Mouse (Mus musculus): ENCODE results near the gene Clasp2. TPM values are rescaled to one million over a fixed set of nuclear protein-coding genes. Genes with fewer than 3 reads are reported as not detected.

Clasp2 gene
- polyA plus RNA-seq, 1 experiment: 6.6 TPM

DNA sequence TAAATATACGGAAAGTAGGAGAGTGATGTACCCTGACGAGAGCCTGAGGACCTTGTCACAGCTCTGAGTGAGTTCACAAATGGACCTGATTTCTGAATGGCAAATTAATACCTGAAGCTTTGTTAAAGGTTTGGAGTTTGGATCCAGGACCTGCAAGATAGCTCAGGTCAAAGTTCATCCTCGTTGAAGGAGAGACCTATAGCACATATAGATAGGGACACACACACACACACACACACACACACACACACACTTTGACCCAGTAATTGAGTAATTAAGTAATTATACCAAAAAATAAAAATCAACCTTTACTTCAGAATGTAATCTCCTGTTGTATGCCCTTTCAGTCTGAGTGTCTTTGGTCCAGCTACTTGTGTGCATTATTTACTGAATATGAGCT, 114.2 kb downstream of the Clasp2 start:
- peaks cover 12% of the 10 kb centered on the region for H3K36me3 ChIP-seq (ENCODE audit: control insufficient read depth, insufficient read depth)
- no peaks in the 10 kb centered on the region for H3K79me2 ChIP-seq (ENCODE audit: control insufficient read depth, insufficient read depth)
- TF ChIP-seq REST (IDR thresholded peaks at IDR 0.05; ENCODE audit: insufficient read depth, insufficient read length) (no peak), MYOG (IDR thresholded peaks at IDR 0.05; ENCODE audit: control insufficient read depth in 1 of 3, insufficient read depth in 1 of 3, insufficient read length in 2 of 3, low read depth in 2 of 3) (no peak), POLR2AphosphoS2 (IDR thresholded peaks at IDR 0.05; ENCODE audit: insufficient read length, low read depth) (no peak), MYOD1 (IDR thresholded peaks at IDR 0.05; ENCODE audit: control insufficient read depth in 1 of 3, insufficient read length in 2 of 3, low read depth in 2 of 3) (no peak), TCF12 (IDR thresholded peaks at IDR 0.05; ENCODE audit: insufficient read depth, poor library complexity, severe bottlenecking) (no peak), SRF (IDR thresholded peaks at IDR 0.05; ENCODE audit: control insufficient read depth, insufficient read length, low read depth) (no peak), E2F4 (IDR thresholded peaks at IDR 0.05; ENCODE audit: insufficient read depth) (no peak), USF1 (IDR thresholded peaks at IDR 0.05; ENCODE audit: low read depth) (no peak), CEBPB (IDR thresholded peaks at IDR 0.05; ENCODE audit: insufficient read depth, poor library complexity, severe bottlenecking) (no peak), POLR2A (IDR thresholded peaks at IDR 0.05; ENCODE audit: insufficient read length, low read depth) (no peak), TCF3 (IDR thresholded peaks at IDR 0.05; ENCODE audit: insufficient read length, low read depth) (no peak), MAX (IDR thresholded peaks at IDR 0.05; ENCODE audit: low read depth) (no peak)
- no peak overlapping the region for H3K4me2 ChIP-seq (ENCODE audit: low read depth)
- no peak overlapping the region for H3ac ChIP-seq (ENCODE audit: control insufficient read depth, insufficient read length)
- H3K4me3 ChIP-seq: no peak overlapping the region
- H3K27me3 ChIP-seq (ENCODE audit: control insufficient read depth, insufficient read depth, insufficient read length): no peaks in the 10 kb centered on the region

DNA sequence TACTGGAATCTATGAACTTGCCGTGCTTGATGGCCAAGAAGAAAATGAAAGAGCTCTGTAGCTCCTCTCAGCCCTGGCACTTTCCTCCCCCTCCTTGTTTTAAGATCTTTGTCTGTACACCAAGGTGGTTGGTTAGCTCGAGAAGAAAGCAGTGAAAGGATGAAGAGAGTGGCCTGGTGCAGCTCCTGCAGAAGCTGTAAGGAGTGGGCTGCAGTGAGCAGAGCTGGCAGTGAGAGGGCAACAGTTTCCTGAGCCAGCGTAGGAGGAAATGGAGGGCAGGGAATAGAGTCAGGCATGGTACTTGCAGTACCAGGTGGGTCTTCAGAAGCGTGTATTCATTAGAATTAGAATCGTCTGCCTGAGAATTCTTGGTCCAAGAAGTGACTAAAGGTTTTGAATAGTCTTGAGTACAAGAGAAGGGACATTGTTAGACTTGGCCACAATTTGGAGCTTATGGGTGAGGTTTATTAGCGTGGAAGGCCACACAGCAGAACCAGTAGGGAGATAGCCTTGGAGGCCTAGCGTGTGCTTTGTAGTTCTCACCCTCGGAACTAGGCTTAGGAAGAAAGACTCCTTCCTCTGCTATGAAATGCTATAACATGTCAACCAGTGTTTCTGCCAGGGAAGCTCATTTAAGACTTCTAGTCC, 116.1 kb downstream of the Clasp2 start:
- Histone ChIP-seq H3K4me2 (ENCODE audit: low read depth) (no peak overlapping the region), H3K36me3 (ENCODE audit: control insufficient read depth, insufficient read depth) (no peaks in the 10 kb centered on the region), H3ac (ENCODE audit: control insufficient read depth, insufficient read length) (no peak overlapping the region), H3K4me3 (no peak overlapping the region), H3K79me2 (ENCODE audit: control insufficient read depth, insufficient read depth) (no peaks in the 10 kb centered on the region), H3K27me3 (ENCODE audit: control insufficient read depth, insufficient read depth, insufficient read length) (no peaks in the 10 kb centered on the region)
- TF ChIP-seq E2F4 (IDR thresholded peaks at IDR 0.05; ENCODE audit: insufficient read depth) (no peak), MAX (IDR thresholded peaks at IDR 0.05; ENCODE audit: low read depth) (no peak), TCF12 (IDR thresholded peaks at IDR 0.05; ENCODE audit: insufficient read depth, poor library complexity, severe bottlenecking) (no peak), TCF3 (IDR thresholded peaks at IDR 0.05; ENCODE audit: insufficient read length, low read depth) (no peak), POLR2AphosphoS2 (IDR thresholded peaks at IDR 0.05; ENCODE audit: insufficient read length, low read depth) (no peak), MYOG (IDR thresholded peaks at IDR 0.05; ENCODE audit: control insufficient read depth in 1 of 3, insufficient read depth in 1 of 3, insufficient read length in 2 of 3, low read depth in 2 of 3) (no peak), MYOD1 (IDR thresholded peaks at IDR 0.05; ENCODE audit: control insufficient read depth in 1 of 3, insufficient read length in 2 of 3, low read depth in 2 of 3) (no peak), USF1 (IDR thresholded peaks at IDR 0.05; ENCODE audit: low read depth) (no peak), CEBPB (IDR thresholded peaks at IDR 0.05; ENCODE audit: insufficient read depth, poor library complexity, severe bottlenecking) (no peak), SRF (IDR thresholded peaks at IDR 0.05; ENCODE audit: control insufficient read depth, insufficient read length, low read depth) (no peak)

DNA sequence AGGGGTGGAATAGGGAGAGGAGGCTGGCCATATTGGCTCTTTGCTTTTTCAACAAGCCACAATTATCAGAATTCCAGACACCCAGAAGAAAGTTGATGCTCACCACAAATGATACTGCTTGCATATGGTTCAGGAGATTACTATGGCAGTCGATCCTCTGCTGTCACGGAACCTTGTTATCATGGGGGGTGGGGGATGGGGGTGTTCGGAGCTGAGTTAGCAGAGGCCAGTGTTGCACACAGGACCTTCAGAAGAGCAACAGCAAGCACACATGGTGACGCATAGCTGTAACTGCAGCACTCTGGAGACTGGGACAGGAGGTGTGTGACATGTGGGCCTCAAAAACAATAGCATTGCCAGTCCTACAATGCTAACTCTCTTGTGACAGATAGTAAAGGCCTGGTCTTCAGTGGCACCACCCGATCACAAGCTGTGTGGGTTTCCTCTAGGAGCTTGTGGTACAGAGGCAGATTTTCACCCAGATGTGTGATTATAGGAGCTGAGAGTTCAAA, 116.7 kb downstream of the Clasp2 start:
- Histone ChIP-seq H3K4me2 (ENCODE audit: low read depth) (no peak overlapping the region), H3K36me3 (ENCODE audit: control insufficient read depth, insufficient read depth) (no peaks in the 10 kb centered on the region)
- TF ChIP-seq USF1 (IDR thresholded peaks at IDR 0.05; ENCODE audit: low read depth): no peak
- TF ChIP-seq MYOD1 (IDR thresholded peaks at IDR 0.05; ENCODE audit: control insufficient read depth in 1 of 3, insufficient read length in 2 of 3, low read depth in 2 of 3): no peak
- TF ChIP-seq E2F4 (IDR thresholded peaks at IDR 0.05; ENCODE audit: insufficient read depth): no peak
- no peak for TF ChIP-seq SRF (IDR thresholded peaks at IDR 0.05; ENCODE audit: control insufficient read depth, insufficient read length, low read depth)
- no peak for TF ChIP-seq CEBPB (IDR thresholded peaks at IDR 0.05; ENCODE audit: insufficient read depth, poor library complexity, severe bottlenecking)
- no peak for TF ChIP-seq MYOG (IDR thresholded peaks at IDR 0.05; ENCODE audit: control insufficient read depth in 1 of 3, insufficient read depth in 1 of 3, insufficient read length in 2 of 3, low read depth in 2 of 3)
- TF ChIP-seq MAX (IDR thresholded peaks at IDR 0.05; ENCODE audit: low read depth): no peak
- no peak for TF ChIP-seq TCF12 (IDR thresholded peaks at IDR 0.05; ENCODE audit: insufficient read depth, poor library complexity, severe bottlenecking)
- no peak for TF ChIP-seq TCF3 (IDR thresholded peaks at IDR 0.05; ENCODE audit: insufficient read length, low read depth)
- no peak for TF ChIP-seq POLR2A (IDR thresholded peaks at IDR 0.05; ENCODE audit: insufficient read length, low read depth)
- TF ChIP-seq POLR2AphosphoS2 (IDR thresholded peaks at IDR 0.05; ENCODE audit: insufficient read length, low read depth): no peak
- no peak for TF ChIP-seq REST (IDR thresholded peaks at IDR 0.05; ENCODE audit: insufficient read depth, insufficient read length)

DNA sequence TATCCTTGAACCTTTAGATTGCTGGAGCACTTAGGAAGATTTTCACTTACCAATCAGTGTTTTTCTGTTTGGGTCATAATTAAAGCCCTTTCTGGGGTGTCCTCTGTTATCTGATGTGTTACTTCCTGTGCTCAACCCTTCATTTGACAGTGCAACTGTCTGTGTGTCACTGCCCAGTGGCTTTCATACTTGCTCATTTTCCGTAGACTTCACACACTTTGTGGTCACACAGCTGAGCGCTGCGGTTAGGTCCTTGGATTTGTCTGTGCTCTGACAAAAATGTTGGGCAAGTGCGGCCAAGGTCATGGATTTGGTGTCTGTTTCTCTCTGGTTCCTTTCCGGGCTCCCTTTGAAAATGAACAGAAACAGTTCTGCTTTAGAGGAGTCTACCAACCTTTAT, 118.1 kb downstream of the Clasp2 start:
- Histone ChIP-seq H3K36me3 (ENCODE audit: control insufficient read depth, insufficient read depth) (peaks cover 5% of the 10 kb centered on the region), H3K79me2 (ENCODE audit: control insufficient read depth, insufficient read depth) (no peaks in the 10 kb centered on the region), H3ac (ENCODE audit: control insufficient read depth, insufficient read length) (no peak overlapping the region), H3K4me2 (ENCODE audit: low read depth) (peak overlapping the region; percentile 43), H3K27me3 (ENCODE audit: control insufficient read depth, insufficient read depth, insufficient read length) (no peaks in the 10 kb centered on the region), H3K4me3 (no peak overlapping the region)
- TF ChIP-seq POLR2AphosphoS2 (IDR thresholded peaks at IDR 0.05; ENCODE audit: insufficient read length, low read depth) (no peak), E2F4 (IDR thresholded peaks at IDR 0.05; ENCODE audit: insufficient read depth) (no peak), MYOD1 (IDR thresholded peaks at IDR 0.05; ENCODE audit: control insufficient read depth in 1 of 3, insufficient read length in 2 of 3, low read depth in 2 of 3) (peak in 1 of 3 experiments; percentile 52), TCF3 (IDR thresholded peaks at IDR 0.05; ENCODE audit: insufficient read length, low read depth) (no peak), REST (IDR thresholded peaks at IDR 0.05; ENCODE audit: insufficient read depth, insufficient read length) (no peak), SRF (IDR thresholded peaks at IDR 0.05; ENCODE audit: control insufficient read depth, insufficient read length, low read depth) (no peak), MYOG (IDR thresholded peaks at IDR 0.05; ENCODE audit: control insufficient read depth in 1 of 3, insufficient read depth in 1 of 3, insufficient read length in 2 of 3, low read depth in 2 of 3) (peak in 1 of 3 experiments; percentile 77), POLR2A (IDR thresholded peaks at IDR 0.05; ENCODE audit: insufficient read length, low read depth) (no peak), CEBPB (IDR thresholded peaks at IDR 0.05; ENCODE audit: insufficient read depth, poor library complexity, severe bottlenecking) (0 out of 2 replicates have a peak, but pooled peaks have one; percentile 16), MAX (IDR thresholded peaks at IDR 0.05; ENCODE audit: low read depth) (no peak)

More for the DNA sequence above, 116.7 kb downstream of the Clasp2 start:
- no peaks in the 10 kb centered on the region for H3K27me3 ChIP-seq (ENCODE audit: control insufficient read depth, insufficient read depth, insufficient read length)
- H3ac ChIP-seq (ENCODE audit: control insufficient read depth, insufficient read length): no peak overlapping the region
- H3K79me2 ChIP-seq (ENCODE audit: control insufficient read depth, insufficient read depth): no peaks in the 10 kb centered on the region
- no peak overlapping the region for H3K4me3 ChIP-seq
